Mouse (Mus musculus): Measurements from ENCODE around the gene Gm21190. TPM values are rescaled to one million over a fixed set of nuclear protein-coding genes. Genes with fewer than 3 reads are reported as not detected.
"Not testable (repeated sequence)": the region's sequence is repeated elsewhere in the genome, so short reads cannot be mapped to it uniquely, and the experiment has no call there.

Gm21190 gene
- total and polyA plus RNA-seq, 3 experiments: 0.16 TPM; not detected in 2

DNA sequence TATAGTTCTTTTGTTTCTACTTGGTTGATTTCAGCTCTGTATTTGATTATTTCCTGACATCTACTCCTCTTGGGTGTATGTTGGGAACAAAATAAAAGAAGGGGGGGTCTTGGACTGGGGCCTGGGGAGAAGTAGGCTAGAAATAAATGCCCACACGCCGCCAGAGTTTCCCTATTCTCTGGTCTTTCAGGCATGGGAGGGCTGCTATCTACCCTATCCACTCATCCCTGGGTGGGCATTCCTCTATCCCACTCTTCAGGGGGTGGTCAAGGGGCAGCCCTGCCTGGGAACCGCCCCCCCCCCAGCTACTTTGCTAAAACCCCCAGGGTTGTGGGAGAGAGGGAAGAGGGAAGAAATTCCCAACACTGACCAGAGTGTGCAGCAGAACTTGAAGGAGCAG, 16.8 kb downstream of the Gm21190 start:
- not testable (repeated sequence) for ATAC-seq (ENCODE audit: extremely low read depth, insufficient number of reproducible peaks, low FRiP score, poor library complexity, severe bottlenecking); DNase-seq (ENCODE audit: low spot score); H3K36me3 ChIP-seq (replicated peaks); H3K27me3 ChIP-seq (ENCODE audit: insufficient read depth, low read length); H3K4me1 ChIP-seq (ENCODE audit: insufficient read depth, low read depth, low read length); H3K9me3 ChIP-seq (replicated peaks); H3K4me3 ChIP-seq (ENCODE audit: low read depth, low read length)

DNA sequence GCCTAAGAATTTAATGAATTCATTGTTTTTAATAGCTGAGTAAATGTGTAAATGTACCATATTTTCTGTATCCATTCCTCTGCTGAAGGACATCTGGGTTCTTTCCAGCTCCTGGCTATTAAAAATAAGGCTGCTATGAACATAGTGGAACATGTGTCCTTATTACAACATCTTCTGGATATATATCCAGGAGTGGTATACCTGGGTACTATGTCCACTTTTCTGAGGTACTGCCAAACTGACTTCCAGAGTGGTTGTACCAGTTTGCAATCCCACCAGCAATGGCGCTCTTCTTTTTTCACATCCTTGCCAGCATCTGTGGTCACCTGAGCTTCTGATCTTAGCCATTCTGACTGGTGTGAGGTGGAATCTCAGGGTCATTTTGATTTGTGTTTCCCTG, 19.1 kb downstream of the Gm21190 start:
- not testable (repeated sequence) for ATAC-seq (ENCODE audit: extremely low read depth, insufficient number of reproducible peaks, low FRiP score, poor library complexity, severe bottlenecking); H3K4me3 ChIP-seq (ENCODE audit: low read depth, low read length); H3K36me3 ChIP-seq (replicated peaks)

DNA sequence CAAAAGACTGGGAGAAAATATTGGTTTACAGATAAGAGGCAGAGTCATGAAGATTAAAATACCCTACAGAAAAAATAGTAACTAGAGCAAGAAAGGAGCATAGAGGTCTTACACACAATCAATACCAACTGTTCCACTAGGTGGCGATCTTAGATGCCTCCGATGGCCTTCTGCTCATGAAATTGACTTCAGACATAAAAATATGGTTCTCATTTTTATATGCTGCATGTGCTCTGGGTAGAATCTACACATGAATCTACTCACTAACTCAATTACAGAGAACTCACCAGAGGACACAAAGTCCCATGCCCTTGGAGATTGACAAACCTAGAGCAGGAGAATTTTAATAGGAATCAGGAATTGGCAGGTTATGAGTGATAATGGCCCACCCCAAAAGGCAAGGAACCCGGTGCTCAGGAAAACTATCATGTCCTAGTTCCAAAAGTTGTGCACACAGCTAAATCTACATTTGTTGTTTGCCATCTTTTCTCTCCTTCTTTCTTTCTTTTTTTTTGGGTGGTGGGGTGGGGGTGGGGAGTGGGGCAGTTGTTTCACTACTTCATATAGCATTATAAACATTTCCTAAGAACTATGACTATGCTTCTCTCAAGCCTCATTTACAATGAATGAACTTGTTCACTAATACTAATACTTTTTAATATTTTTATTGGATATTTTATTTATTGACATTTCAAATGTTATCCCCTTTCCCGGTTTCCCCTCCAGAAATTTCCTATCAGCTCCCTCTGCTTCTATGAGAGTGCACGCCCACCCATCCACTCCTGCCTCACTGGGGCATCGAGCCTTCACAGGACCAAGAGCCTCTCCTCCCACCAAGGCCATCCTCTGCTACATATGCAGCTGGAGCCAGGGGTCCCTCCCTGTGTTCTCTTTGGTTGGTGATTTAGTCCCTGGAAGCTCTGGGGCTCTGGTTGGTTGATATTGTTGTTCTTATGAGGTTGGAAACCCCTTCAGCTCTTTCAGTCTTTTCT, 20.3 kb downstream of the Gm21190 start:
- not testable (repeated sequence) for H3K4me3 ChIP-seq (ENCODE audit: low read depth, low read length); DNase-seq (ENCODE audit: low spot score); ATAC-seq (ENCODE audit: extremely low read depth, insufficient number of reproducible peaks, low FRiP score, poor library complexity, severe bottlenecking); H3K9me3 ChIP-seq (replicated peaks); H3K36me3 ChIP-seq (replicated peaks); H3K4me1 ChIP-seq (ENCODE audit: insufficient read depth, low read depth, low read length); H3K27me3 ChIP-seq (ENCODE audit: insufficient read depth, low read length)

More for the DNA sequence above, 19.1 kb downstream of the Gm21190 start:
- not testable (repeated sequence) for H3K27me3 ChIP-seq (ENCODE audit: insufficient read depth, low read length); H3K9me3 ChIP-seq (replicated peaks); H3K4me1 ChIP-seq (ENCODE audit: insufficient read depth, low read depth, low read length); DNase-seq (ENCODE audit: low spot score)

DNA sequence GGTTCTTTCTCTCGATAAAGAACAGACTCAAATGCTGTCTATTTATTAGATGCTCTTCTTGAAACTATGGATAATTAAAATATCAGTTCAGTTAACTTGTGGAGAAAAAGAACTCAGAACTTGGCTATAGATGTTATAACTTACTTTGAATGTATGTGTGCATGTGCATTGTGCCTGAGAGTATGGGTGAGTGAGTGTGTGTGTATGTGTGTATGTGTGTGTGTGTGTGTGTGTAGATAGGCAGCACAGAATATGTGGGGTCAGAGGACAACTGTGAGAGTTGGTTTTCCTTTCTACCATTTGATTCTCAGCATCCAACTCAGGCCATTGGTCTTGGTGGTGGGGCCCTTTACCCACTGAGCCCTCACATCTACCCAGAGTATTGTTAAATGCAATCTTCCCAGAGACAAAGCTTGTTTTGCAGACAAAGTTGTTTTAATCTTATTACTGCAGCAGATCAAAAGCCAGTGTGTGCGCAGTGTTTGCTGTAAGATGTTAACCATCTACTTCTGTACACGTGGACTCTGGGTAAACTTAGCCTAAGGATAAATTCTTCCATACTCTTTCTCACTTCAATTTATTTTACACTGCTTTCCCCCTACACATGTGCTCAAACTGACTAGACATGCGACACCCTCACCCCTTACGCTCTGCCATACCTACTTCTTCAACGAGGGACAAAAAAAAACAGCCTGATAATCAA, 21.1 kb downstream of the Gm21190 start:
- not testable (repeated sequence) for H3K36me3 ChIP-seq (replicated peaks); H3K27me3 ChIP-seq (ENCODE audit: insufficient read depth, low read length); H3K4me3 ChIP-seq (ENCODE audit: low read depth, low read length); ATAC-seq (ENCODE audit: extremely low read depth, insufficient number of reproducible peaks, low FRiP score, poor library complexity, severe bottlenecking); H3K9me3 ChIP-seq (replicated peaks); DNase-seq (ENCODE audit: low spot score); H3K4me1 ChIP-seq (ENCODE audit: insufficient read depth, low read depth, low read length)
- 0 out of 2 replicates have a peak, but pooled peaks have one; percentile 2 for TF ChIP-seq CTCF (IDR thresholded peaks at IDR 0.05; ENCODE audit: low read depth, low read length)

DNA sequence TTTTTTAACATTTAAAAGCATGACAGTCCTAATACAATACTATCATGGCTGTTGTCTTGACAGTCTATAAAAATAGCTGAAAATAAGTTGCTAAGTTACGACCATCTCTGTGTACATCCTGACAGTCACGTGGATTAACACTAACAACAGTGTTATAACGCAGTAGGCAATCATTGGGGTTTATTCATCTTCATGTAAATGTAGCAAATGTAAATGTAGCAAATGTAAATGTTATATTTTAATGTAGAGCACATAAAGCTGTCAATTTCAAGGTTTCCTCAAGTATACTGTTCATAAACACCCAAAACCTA, 21.8 kb downstream of the Gm21190 start:
- Histone ChIP-seq H3K36me3 (replicated peaks) (no peaks in the 10 kb centered on the region), H3K9me3 (replicated peaks) (no peaks in the 10 kb centered on the region), H3K27me3 (ENCODE audit: insufficient read depth, low read length) (no peaks in the 10 kb centered on the region), H3K4me3 (ENCODE audit: low read depth, low read length) (no peak overlapping the region), H3K4me1 (ENCODE audit: insufficient read depth, low read depth, low read length) (no peaks in the 10 kb centered on the region)
- TF ChIP-seq GATA1 (IDR thresholded peaks at IDR 0.05; ENCODE audit: borderline replicate concordance, low read length): no peak
- TF ChIP-seq GATA2 (IDR thresholded peaks at IDR 0.05; ENCODE audit: borderline replicate concordance, low read depth, low read length): no peak
- TF ChIP-seq CTCF (IDR thresholded peaks at IDR 0.05; ENCODE audit: low read depth, low read length): no peak
- no peak; the same call in 1 of the 2 replicates for ATAC-seq (ENCODE audit: extremely low read depth, insufficient number of reproducible peaks, low FRiP score, poor library complexity, severe bottlenecking)
- no peak for DNase-seq (ENCODE audit: low spot score)

DNA sequence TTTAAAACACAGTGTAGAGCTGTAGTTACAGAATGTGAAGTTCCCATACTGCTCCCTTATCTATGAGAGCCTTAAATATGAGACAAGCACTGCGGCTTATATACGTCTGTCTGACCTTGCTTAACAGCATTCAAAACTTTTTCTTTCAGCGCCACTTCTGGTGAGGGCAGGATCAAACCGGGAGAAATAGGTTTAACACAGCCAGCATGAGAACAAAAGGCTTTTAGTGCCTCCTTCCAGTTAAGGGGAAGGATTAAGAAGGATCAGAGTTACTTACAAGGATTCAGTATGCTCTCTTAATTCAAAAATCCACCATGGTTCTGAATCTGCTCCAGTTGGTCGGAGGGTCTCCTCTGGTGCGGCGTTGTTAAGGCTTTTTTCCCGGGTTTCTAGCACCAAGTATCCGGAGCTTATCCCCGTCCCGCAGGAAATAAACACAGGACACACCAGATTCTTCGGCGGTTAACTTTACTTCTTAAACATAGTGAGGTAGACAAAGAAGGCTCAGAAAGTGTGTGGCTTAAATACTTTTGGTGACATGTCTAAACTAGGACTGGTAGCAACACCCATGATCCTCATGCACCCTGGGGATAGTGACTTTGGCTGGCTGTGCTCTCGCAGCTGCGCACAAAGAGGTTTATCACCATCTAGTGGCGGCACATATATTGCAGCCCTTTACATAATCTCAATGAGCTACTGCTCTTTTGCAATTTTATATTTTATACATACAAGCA, 22.3 kb downstream of the Gm21190 start:
- TF ChIP-seq GATA2 (IDR thresholded peaks at IDR 0.05; ENCODE audit: borderline replicate concordance, low read depth, low read length) (no peak), CTCF (IDR thresholded peaks at IDR 0.05; ENCODE audit: low read depth, low read length) (peak; percentile 22), POLR2AphosphoS5 (IDR thresholded peaks at IDR 0.05; ENCODE audit: insufficient replicate concordance, low read depth, low read length) (no peak), GATA1 (IDR thresholded peaks at IDR 0.05; ENCODE audit: borderline replicate concordance, low read length) (no peak), TAL1 (conservative IDR thresholded peaks at IDR 0.05; ENCODE audit: low read depth, low read length) (no peak)
- H3K4me3 ChIP-seq (ENCODE audit: low read depth, low read length): no peak overlapping the region
- H3K4me1 ChIP-seq (ENCODE audit: insufficient read depth, low read depth, low read length): no peaks in the 10 kb centered on the region
- no peaks in the 10 kb centered on the region for H3K36me3 ChIP-seq (replicated peaks)
- H3K27me3 ChIP-seq (ENCODE audit: insufficient read depth, low read length): no peaks in the 10 kb centered on the region
- no peaks in the 10 kb centered on the region for H3K9me3 ChIP-seq (replicated peaks)
- ATAC-seq (ENCODE audit: extremely low read depth, insufficient number of reproducible peaks, low FRiP score, poor library complexity, severe bottlenecking) (peak; percentile 57; the same call in 1 of the 2 replicates), DNase-seq (ENCODE audit: low spot score) (no peak)

DNA sequence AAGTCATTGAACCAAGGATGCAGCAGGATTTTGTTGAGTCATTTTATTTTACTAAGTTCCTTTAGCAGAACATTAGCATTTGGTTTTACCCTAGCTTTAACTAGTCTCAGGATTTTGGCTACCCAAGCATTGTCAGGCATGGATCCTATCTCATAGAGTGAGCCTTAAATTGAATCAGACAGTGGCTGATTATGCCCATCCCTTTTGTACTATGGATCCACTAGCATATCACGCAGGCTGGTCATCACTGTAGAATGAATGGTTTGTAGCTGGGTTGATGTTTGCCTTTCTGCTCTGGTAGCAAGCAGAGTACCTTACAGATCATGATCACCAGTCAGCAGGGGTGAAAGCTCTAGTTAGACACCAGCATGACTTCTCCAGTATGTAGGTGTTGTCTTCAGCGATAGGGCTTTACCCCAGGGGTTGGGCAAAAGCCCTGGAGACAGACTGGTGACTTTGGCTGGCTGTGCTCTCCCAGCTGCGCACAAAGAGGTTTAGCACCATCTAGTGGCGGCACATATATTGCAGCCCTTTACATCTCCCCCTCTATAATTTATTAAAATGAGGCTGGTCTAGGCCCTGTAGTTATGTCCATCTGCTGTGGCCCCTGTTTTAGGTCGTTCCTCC, 30.1 kb downstream of the Gm21190 start:
- not testable (repeated sequence) for ATAC-seq (ENCODE audit: extremely low read depth, insufficient number of reproducible peaks, low FRiP score, poor library complexity, severe bottlenecking); H3K4me3 ChIP-seq (ENCODE audit: low read depth, low read length); DNase-seq (ENCODE audit: low spot score); H3K4me1 ChIP-seq (ENCODE audit: insufficient read depth, low read depth, low read length); H3K9me3 ChIP-seq (replicated peaks); H3K36me3 ChIP-seq (replicated peaks); H3K27me3 ChIP-seq (ENCODE audit: insufficient read depth, low read length)

DNA sequence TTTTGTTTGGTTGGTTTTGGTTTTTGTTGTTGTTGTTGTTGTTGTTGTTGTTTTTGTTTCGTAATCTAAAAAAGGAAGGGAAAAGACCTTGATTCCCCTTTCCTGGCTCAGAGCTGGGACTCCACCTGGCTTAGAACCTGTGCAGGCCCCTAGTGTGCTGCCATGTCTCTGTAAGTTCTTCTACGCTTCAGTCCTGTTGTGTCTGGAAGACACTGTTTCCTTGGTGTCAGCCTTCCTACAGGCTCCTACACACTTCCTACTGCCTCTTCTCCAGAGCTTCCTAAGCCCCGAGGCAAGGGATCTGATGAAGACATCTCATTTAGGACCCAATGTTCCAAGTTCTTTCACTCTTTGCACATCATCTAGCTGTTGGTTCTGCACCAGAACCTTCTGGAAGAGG, 30.7 kb downstream of the Gm21190 start:
- H3K36me3 ChIP-seq (replicated peaks); H3K4me1 ChIP-seq (ENCODE audit: insufficient read depth, low read depth, low read length); H3K4me3 ChIP-seq (ENCODE audit: low read depth, low read length); DNase-seq (ENCODE audit: low spot score); H3K27me3 ChIP-seq (ENCODE audit: insufficient read depth, low read length); H3K9me3 ChIP-seq (replicated peaks): not testable (repeated sequence)
- ATAC-seq (ENCODE audit: extremely low read depth, insufficient number of reproducible peaks, low FRiP score, poor library complexity, severe bottlenecking): peak; percentile 34

DNA sequence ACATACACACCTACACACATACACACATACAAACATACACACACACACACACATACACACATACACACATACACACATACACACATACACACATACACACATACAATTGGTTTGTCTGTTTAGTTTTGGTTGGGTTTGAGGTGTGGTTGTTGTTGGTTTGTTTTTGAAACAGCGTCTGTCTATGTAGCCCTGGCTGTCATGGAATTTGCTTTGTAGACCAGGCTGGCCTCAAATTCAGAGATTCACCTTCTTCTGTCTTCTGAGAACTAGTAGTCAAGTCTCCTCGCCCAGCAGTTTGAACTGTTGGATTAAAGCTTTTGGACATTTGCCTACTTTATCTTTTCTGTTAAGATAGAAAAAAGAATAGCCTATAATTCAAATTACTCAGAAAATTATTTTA, 38.1 kb downstream of the Gm21190 start:
- H3K4me1 ChIP-seq (ENCODE audit: insufficient read depth, low read depth, low read length); H3K9me3 ChIP-seq (replicated peaks); H3K4me3 ChIP-seq (ENCODE audit: low read depth, low read length); DNase-seq (ENCODE audit: low spot score); H3K27me3 ChIP-seq (ENCODE audit: insufficient read depth, low read length); H3K36me3 ChIP-seq (replicated peaks); ATAC-seq (ENCODE audit: extremely low read depth, insufficient number of reproducible peaks, low FRiP score, poor library complexity, severe bottlenecking): not testable (repeated sequence)

Measured in G1E (cell line).